Mouse (Mus musculus): ENCODE results near the gene Snx6. TPM values are rescaled to one million over a fixed set of nuclear protein-coding genes. Genes with fewer than 3 reads are reported as not detected.
A peak's percentile ranks its signal among the peaks of the same experiment; 100 is the strongest.
"Not testable (repeated sequence)": the region's sequence is repeated elsewhere in the genome, so short reads cannot be mapped to it uniquely, and the experiment has no call there.

Gene Snx6
- polyA plus RNA-seq, 2 experiments, result 90.0 to 173 TPM

- no peak overlapping the region for H3K4me3 ChIP-seq (replicated peaks; ENCODE audit: low read length)
- DNase-seq (ENCODE audit: low spot score), result no peak
Observed at GRCm38 (mm10) chr12:54763624-54764023, 31.9 kb downstream of the Snx6 start.

GRCm38 (mm10) chr12:54760676-54761075, 34.8 kb downstream of the Snx6 start:
- Histone ChIP-seq H3K4me2 (replicated peaks; ENCODE audit: low read depth, low read length, severe bottlenecking) (no peak overlapping the region), H3K9me3 (ENCODE audit: control insufficient read depth, low read length) (no peaks in the 10 kb centered on the region), H3K27me3 (ENCODE audit: control insufficient read depth, insufficient read depth, low read length) (no peaks in the 10 kb centered on the region), H3K4me3 (replicated peaks; ENCODE audit: low read length) (no peak overlapping the region), H3K36me3 (ENCODE audit: control insufficient read depth, insufficient read depth, low read length) (peaks cover 90% of the 10 kb centered on the region), H3K4me1 (ENCODE audit: control insufficient read depth, insufficient read depth, low read length) (no peaks in the 10 kb centered on the region), H3K27ac (replicated peaks; ENCODE audit: low read depth, low read length) (no peak overlapping the region), H3K9ac (ENCODE audit: low read depth, low read length, severe bottlenecking) (no peak overlapping the region)
- DNase-seq (ENCODE audit: low spot score), result no peak
- WGBS, result 97% methylated on average over 1 of the region's 1 CpGs
- no peak for ATAC-seq (ENCODE audit: low FRiP score, low read depth)
- TF ChIP-seq POLR2A (IDR thresholded peaks at IDR 0.05; ENCODE audit: borderline replicate concordance, extremely low read depth, insufficient read depth, insufficient read length), result no peak

More at GRCm38 (mm10) chr12:54763624-54764023, 31.9 kb downstream of the Snx6 start:
- ATAC-seq (ENCODE audit: low FRiP score, low read depth), result no peak
- no peak overlapping the region for H3K4me2 ChIP-seq (replicated peaks; ENCODE audit: low read depth, low read length, severe bottlenecking)
- no peaks in the 10 kb centered on the region for H3K4me1 ChIP-seq (ENCODE audit: control insufficient read depth, insufficient read depth, low read length)
- no peak for TF ChIP-seq POLR2A (IDR thresholded peaks at IDR 0.05; ENCODE audit: borderline replicate concordance, extremely low read depth, insufficient read depth, insufficient read length)
- no peak overlapping the region for H3K27ac ChIP-seq (replicated peaks; ENCODE audit: low read depth, low read length)
- no peaks in the 10 kb centered on the region for H3K27me3 ChIP-seq (ENCODE audit: control insufficient read depth, insufficient read depth, low read length)
- WGBS, result 84% methylated on average over 12 of the region's 12 CpGs
- H3K9ac ChIP-seq (ENCODE audit: low read depth, low read length, severe bottlenecking), result no peak overlapping the region
- no peaks in the 10 kb centered on the region for H3K9me3 ChIP-seq (ENCODE audit: control insufficient read depth, low read length)
- peaks cover 89% of the 10 kb centered on the region for H3K36me3 ChIP-seq (ENCODE audit: control insufficient read depth, insufficient read depth, low read length)

GRCm38 (mm10) chr12:54758846-54759245, 36.7 kb downstream of the Snx6 start:
- no peak for ATAC-seq (ENCODE audit: low FRiP score, low read depth)

GRCm38 (mm10) chr12:54748647-54749046, 46.9 kb downstream of the Snx6 start:
- no peak overlapping the region for H3K4me3 ChIP-seq (replicated peaks; ENCODE audit: low read length)
- 95% methylated on average over 8 of the region's 8 CpGs for WGBS
- H3K27me3 ChIP-seq (ENCODE audit: control insufficient read depth, insufficient read depth, low read length), result no peaks in the 10 kb centered on the region
- no peak for TF ChIP-seq POLR2A (IDR thresholded peaks at IDR 0.05; ENCODE audit: borderline replicate concordance, extremely low read depth, insufficient read depth, insufficient read length)
- peaks cover 69% of the 10 kb centered on the region for H3K36me3 ChIP-seq (ENCODE audit: control insufficient read depth, insufficient read depth, low read length)
- no peak overlapping the region for H3K4me2 ChIP-seq (replicated peaks; ENCODE audit: low read depth, low read length, severe bottlenecking)
- H3K4me1 ChIP-seq (ENCODE audit: control insufficient read depth, insufficient read depth, low read length), result no peaks in the 10 kb centered on the region
- no peak overlapping the region for H3K9ac ChIP-seq (ENCODE audit: low read depth, low read length, severe bottlenecking)
- ATAC-seq (ENCODE audit: low FRiP score, low read depth) (no peak), DNase-seq (ENCODE audit: low spot score) (no peak)
- H3K27ac ChIP-seq (replicated peaks; ENCODE audit: low read depth, low read length), result no peak overlapping the region
- no peaks in the 10 kb centered on the region for H3K9me3 ChIP-seq (ENCODE audit: control insufficient read depth, low read length)

More at GRCm38 (mm10) chr12:54758846-54759245, 36.7 kb downstream of the Snx6 start:
- Histone ChIP-seq H3K27ac (replicated peaks; ENCODE audit: low read depth, low read length) (no peak overlapping the region), H3K4me2 (replicated peaks; ENCODE audit: low read depth, low read length, severe bottlenecking) (no peak overlapping the region), H3K9me3 (ENCODE audit: control insufficient read depth, low read length) (no peaks in the 10 kb centered on the region), H3K9ac (ENCODE audit: low read depth, low read length, severe bottlenecking) (no peak overlapping the region), H3K36me3 (ENCODE audit: control insufficient read depth, insufficient read depth, low read length) (peaks cover 86% of the 10 kb centered on the region), H3K4me3 (replicated peaks; ENCODE audit: low read length) (no peak overlapping the region), H3K27me3 (ENCODE audit: control insufficient read depth, insufficient read depth, low read length) (no peaks in the 10 kb centered on the region), H3K4me1 (ENCODE audit: control insufficient read depth, insufficient read depth, low read length) (no peaks in the 10 kb centered on the region)
- DNase-seq (ENCODE audit: low spot score), result no peak
- 93% methylated on average over 2 of the region's 2 CpGs for WGBS
- TF ChIP-seq POLR2A (IDR thresholded peaks at IDR 0.05; ENCODE audit: borderline replicate concordance, extremely low read depth, insufficient read depth, insufficient read length), result no peak

- H3K4me2 ChIP-seq (replicated peaks; ENCODE audit: low read depth, low read length, severe bottlenecking); H3K9ac ChIP-seq (ENCODE audit: low read depth, low read length, severe bottlenecking); H3K27ac ChIP-seq (replicated peaks; ENCODE audit: low read depth, low read length); H3K27me3 ChIP-seq (ENCODE audit: control insufficient read depth, insufficient read depth, low read length); H3K9me3 ChIP-seq (ENCODE audit: control insufficient read depth, low read length); H3K4me1 ChIP-seq (ENCODE audit: control insufficient read depth, insufficient read depth, low read length); H3K36me3 ChIP-seq (ENCODE audit: control insufficient read depth, insufficient read depth, low read length); H3K4me3 ChIP-seq (replicated peaks; ENCODE audit: low read length); DNase-seq (ENCODE audit: low spot score): not testable (repeated sequence)
- WGBS, result 2% methylated on average over 8 of the region's 33 CpGs
- peak; percentile 67 for ATAC-seq (ENCODE audit: low FRiP score, low read depth)
Observed at GRCm38 (mm10) chr12:54738661-54739243, 56.8 kb downstream of the Snx6 start.

GRCm38 (mm10) chr12:54737891-54738660, 57.4 kb downstream of the Snx6 start:
- no CpG with 5 or more reads among the region's 21 CpGs for WGBS
- H3K9ac ChIP-seq (ENCODE audit: low read depth, low read length, severe bottlenecking), result not testable (repeated sequence)
- ATAC-seq (ENCODE audit: low FRiP score, low read depth), result peak; percentile 80

More at GRCm38 (mm10) chr12:54737891-54738660, 57.4 kb downstream of the Snx6 start:
- not testable (repeated sequence) for H3K4me2 ChIP-seq (replicated peaks; ENCODE audit: low read depth, low read length, severe bottlenecking); H3K27ac ChIP-seq (replicated peaks; ENCODE audit: low read depth, low read length); DNase-seq (ENCODE audit: low spot score); H3K4me1 ChIP-seq (ENCODE audit: control insufficient read depth, insufficient read depth, low read length); H3K27me3 ChIP-seq (ENCODE audit: control insufficient read depth, insufficient read depth, low read length); H3K4me3 ChIP-seq (replicated peaks; ENCODE audit: low read length); H3K9me3 ChIP-seq (ENCODE audit: control insufficient read depth, low read length); H3K36me3 ChIP-seq (ENCODE audit: control insufficient read depth, insufficient read depth, low read length)
